Comparison of ENCODE assay signal across 8 mouse cellular contexts in the genomic region with DNA sequence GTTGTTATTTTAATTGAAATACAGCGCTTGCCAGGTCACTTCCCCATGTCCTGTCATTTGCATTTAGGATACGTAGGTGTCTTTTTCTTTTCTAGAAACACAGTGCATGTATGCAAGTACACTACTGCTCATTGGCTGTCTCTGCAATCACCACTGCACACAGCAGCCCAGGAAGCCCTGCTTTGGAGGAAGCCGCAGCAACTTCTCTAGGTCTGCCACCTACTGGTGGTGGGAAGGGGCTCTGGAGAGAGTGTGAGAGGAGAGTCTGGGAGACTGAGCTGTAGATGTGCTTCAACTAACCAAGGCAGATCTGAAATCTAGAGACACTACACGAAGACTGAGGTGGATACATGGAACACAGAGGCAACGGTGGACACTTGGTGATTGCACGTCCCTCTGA.
DNase-seq lines count a peak whose midpoint lies in the region; ATAC-seq and TF ChIP-seq lines count a peak whose summit lies in the region.
"Not testable (repeated sequence)": the region's sequence is repeated elsewhere in the genome, so short reads cannot be mapped to it uniquely, and the experiment has no call there.

No protein-coding gene starts in this region.

- H3K9me3 ChIP-seq in forebrain, embryonic 12.5 days; heart, postnatal 0 days (replicated peaks; ENCODE audit: control insufficient read depth, low read length); intestine, embryonic 15.5 days; kidney, postnatal 0 days (replicated peaks; ENCODE audit: low read length); stomach, embryonic 16.5 days (replicated peaks; ENCODE audit: control insufficient read depth, low read length): not testable (repeated sequence)

- CTCF ChIA-PET in Patski (lab: Charles Lee): not testable (repeated sequence)

- POLR2A ChIA-PET in Patski (lab: Charles Lee): not testable (repeated sequence)

- H3K4me3 ChIP-seq in forebrain, embryonic 12.5 days (replicated peaks); heart, postnatal 0 days (ENCODE audit: low read depth, low read length); intestine, embryonic 15.5 days (replicated peaks); kidney, postnatal 0 days (replicated peaks; ENCODE audit: low read depth, low read length); stomach, embryonic 16.5 days (replicated peaks; ENCODE audit: low read length): not testable (repeated sequence)

- in situ Hi-C loops in Patski (cut with MboI; ENCODE audit: low pct_unique_long_range_greater_than_20kb): not testable (repeated sequence)

- H3K4me1 ChIP-seq in forebrain, embryonic 12.5 days; heart, postnatal 0 days (ENCODE audit: control insufficient read depth, insufficient read depth); intestine, embryonic 15.5 days (replicated peaks); kidney, postnatal 0 days (replicated peaks; ENCODE audit: insufficient read depth, low read length); stomach, embryonic 16.5 days (ENCODE audit: control insufficient read depth, insufficient read depth, low read length): not testable (repeated sequence)

- H3K9ac ChIP-seq in forebrain, embryonic 12.5 days; heart, postnatal 0 days (replicated peaks; ENCODE audit: low read depth, low read length); intestine, embryonic 15.5 days; kidney, postnatal 0 days (ENCODE audit: low read depth, low read length); stomach, embryonic 16.5 days (ENCODE audit: low read length): not testable (repeated sequence)

- WGBS in forebrain, embryonic 12.5 days: no CpG with 5 or more reads among the region's 6 CpGs
- WGBS in heart, postnatal 0 days: no CpG with 5 or more reads among the region's 6 CpGs
- no CpG with 5 or more reads among the region's 6 CpGs for WGBS in intestine, embryonic 15.5 days
- WGBS in kidney, postnatal 0 days: no CpG with 5 or more reads among the region's 6 CpGs
- WGBS in stomach, embryonic 16.5 days: no CpG with 5 or more reads among the region's 6 CpGs

- not testable (repeated sequence) for H3K4me2 ChIP-seq in forebrain, embryonic 12.5 days; heart, postnatal 0 days (ENCODE audit: low read depth, low read length); intestine, embryonic 15.5 days (replicated peaks); kidney, postnatal 0 days (ENCODE audit: low read length); stomach, embryonic 16.5 days (ENCODE audit: low read depth, low read length)

- H3K36me3 ChIP-seq in forebrain, embryonic 12.5 days (replicated peaks); heart, postnatal 0 days (replicated peaks; ENCODE audit: control insufficient read depth, insufficient read depth, low read length); intestine, embryonic 15.5 days; kidney, postnatal 0 days (ENCODE audit: insufficient read depth, low read length); stomach, embryonic 16.5 days (ENCODE audit: control insufficient read depth, insufficient read depth, low read length): not testable (repeated sequence)

- not testable (repeated sequence) for DNase-seq in Patski (ENCODE audit: low read depth, low spot score); heart, postnatal 0 days (ENCODE audit: low spot score); kidney, postnatal 0 days (ENCODE audit: low spot score)

- TF ChIP-seq CTCF in Patski (IDR thresholded peaks at IDR 0.05); heart, postnatal 0 days (IDR thresholded peaks at IDR 0.05; ENCODE audit: low read depth); kidney, postnatal 0 days (IDR thresholded peaks at IDR 0.05; ENCODE audit: low read depth): not testable (repeated sequence)

- not testable (repeated sequence) for H3K27me3 ChIP-seq in Patski; forebrain, embryonic 12.5 days; heart, postnatal 0 days (ENCODE audit: control insufficient read depth, insufficient read depth, low read length); intestine, embryonic 15.5 days (replicated peaks); kidney, postnatal 0 days (ENCODE audit: insufficient read depth, low read length); stomach, embryonic 16.5 days (ENCODE audit: control insufficient read depth, insufficient read depth, low read length)

- TF ChIP-seq EP300 in heart, postnatal 0 days (IDR thresholded peaks at IDR 0.05; ENCODE audit: low read depth): not testable (repeated sequence)

- not testable (repeated sequence) for H3K27ac ChIP-seq in forebrain, embryonic 12.5 days; heart, postnatal 0 days (ENCODE audit: low read depth); intestine, embryonic 15.5 days; kidney, postnatal 0 days; stomach, embryonic 16.5 days (ENCODE audit: low read length)

- ATAC-seq in Patski: peak; percentile 51
- peak; percentile 44; the same call in 1 of the 2 replicates for ATAC-seq in forebrain, embryonic 12.5 days (ENCODE audit: low FRiP score)
- ATAC-seq in frontal cortex, adult (ENCODE audit: low TSS enrichment): peak; percentile 84
- peak; percentile 77; the same call in 1 of the 2 replicates for ATAC-seq in heart, postnatal 0 days (ENCODE audit: insufficient read depth, low read depth)
- 0 out of 2 replicates have a peak, but pooled peaks have one; percentile 63 for ATAC-seq in intestine, embryonic 15.5 days
- 0 out of 2 replicates have a peak, but pooled peaks have one; percentile 54 for ATAC-seq in kidney, postnatal 0 days (replicated peaks; ENCODE audit: low FRiP score, low read depth)
- peak; percentile 70 for ATAC-seq in megakaryocyte-erythroid progenitor cell, adult 5-6 weeks (replicated peaks; ENCODE audit: low FRiP score, low TSS enrichment, poor library complexity, severe bottlenecking)
- ATAC-seq in stomach, embryonic 16.5 days (ENCODE audit: insufficient read depth, low FRiP score): peak; percentile 37; the same call in 1 of the 2 replicates
